Mouse (Mus musculus): ENCODE data around the gene Dgki.
A peak's percentile ranks its signal among the peaks of the same experiment; 100 is the strongest.

Dgki gene

GRCm38 (mm10) chr6:37064214-37064830 is 235.7 kb downstream of the Dgki start:
- DNase-seq (ENCODE audit: low read depth, low spot score): no peak

- no peak for DNase-seq (ENCODE audit: low read depth, low spot score)
Observed at GRCm38 (mm10) chr6:37063266-37063665, 236.7 kb downstream of the Dgki start.

- no peak for DNase-seq (ENCODE audit: low read depth, low spot score)
Observed at GRCm38 (mm10) chr6:37060114-37060513, 239.9 kb downstream of the Dgki start.

- no peak for DNase-seq (ENCODE audit: low read depth, low spot score)
Observed at GRCm38 (mm10) chr6:37057957-37058356, 242.0 kb downstream of the Dgki start.

- DNase-seq (ENCODE audit: low read depth, low spot score): no peak
Observed at GRCm38 (mm10) chr6:37057536-37057935, 242.4 kb downstream of the Dgki start.

- DNase-seq (ENCODE audit: low read depth, low spot score): no peak
Observed at GRCm38 (mm10) chr6:37055634-37056033, 244.3 kb downstream of the Dgki start.

- no peak for DNase-seq (ENCODE audit: low read depth, low spot score)
Observed at GRCm38 (mm10) chr6:37055128-37055527, 244.9 kb downstream of the Dgki start.

- peak; percentile 34 for DNase-seq (ENCODE audit: low read depth, low spot score)
Observed at GRCm38 (mm10) chr6:37054435-37055020, 245.5 kb downstream of the Dgki start.

- DNase-seq (ENCODE audit: low read depth, low spot score): no peak
Observed at GRCm38 (mm10) chr6:37053411-37053810, 246.6 kb downstream of the Dgki start.

GRCm38 (mm10) chr6:37051652-37052051 is 248.3 kb downstream of the Dgki start:
- DNase-seq (ENCODE audit: low read depth, low spot score): no peak

- DNase-seq (ENCODE audit: low read depth, low spot score): no peak
Observed at GRCm38 (mm10) chr6:37051150-37051549, 248.8 kb downstream of the Dgki start.

GRCm38 (mm10) chr6:37047611-37048129 is 252.3 kb downstream of the Dgki start:
- no peak for DNase-seq (ENCODE audit: low read depth, low spot score)

- peak; percentile 16 for DNase-seq (ENCODE audit: low read depth, low spot score)
Observed at GRCm38 (mm10) chr6:37046152-37046788, 253.7 kb downstream of the Dgki start.

GRCm38 (mm10) chr6:37044796-37045195 is 255.2 kb downstream of the Dgki start:
- DNase-seq (ENCODE audit: low read depth, low spot score): no peak

GRCm38 (mm10) chr6:37038444-37038843 is 261.5 kb downstream of the Dgki start:
- no peak for DNase-seq (ENCODE audit: low read depth, low spot score)

GRCm38 (mm10) chr6:37037115-37037908 is 262.7 kb downstream of the Dgki start:
- no peak for DNase-seq (ENCODE audit: low read depth, low spot score)

- DNase-seq (ENCODE audit: low read depth, low spot score): no peak
Observed at GRCm38 (mm10) chr6:37035681-37036080, 264.3 kb downstream of the Dgki start.

- no peak for DNase-seq (ENCODE audit: low read depth, low spot score)
Observed at GRCm38 (mm10) chr6:37030986-37031385, 269.0 kb downstream of the Dgki start.

GRCm38 (mm10) chr6:37030402-37030801 is 269.6 kb downstream of the Dgki start:
- DNase-seq (ENCODE audit: low read depth, low spot score): no peak

GRCm38 (mm10) chr6:37028841-37029240 is 271.1 kb downstream of the Dgki start:
- DNase-seq (ENCODE audit: low read depth, low spot score): no peak

GRCm38 (mm10) chr6:37028300-37028699 is 271.7 kb downstream of the Dgki start:
- no peak for DNase-seq (ENCODE audit: low read depth, low spot score)
